Mouse (Mus musculus) gastrocnemius, adult 8-10 months (tissue): Measurements from ENCODE around the gene Vps72. TPM values are rescaled to one million over a fixed set of nuclear protein-coding genes. Genes with fewer than 3 reads are reported as not detected.
"Not testable (repeated sequence)": the region's sequence is repeated elsewhere in the genome, so short reads cannot be mapped to it uniquely, and the experiment has no call there.

Source experiments
- DNase-seq, 2 experiments: peaks; one replicate each; pipeline ENCODE4 v3.0.0; 2022; ENCODE audit warnings: low spot score in 2 of 2
- total RNA-seq, 4 experiments: library from RNA; stranded (reverse); gene quantifications; 2 replicates each; pipeline ENCODE4 v1.2.4; 2022

Vps72 gene
- total RNA-seq, 4 experiments from 2014 or later = 51.9 to 96.7 (median 73.1) TPM

- DNase-seq = peak; percentile 87 to 88
Observed at GRCm38 (mm10) chr3:95133680-95134101, 22.9 kb downstream of the Vps72 start, which contains the start of the genes Scnm1 and Lysmd1. TSS of gene Scnm1 (minus strand) at chr3:95134011. TSS of gene Lysmd1 (plus strand) at chr3:95134088.

DNA sequence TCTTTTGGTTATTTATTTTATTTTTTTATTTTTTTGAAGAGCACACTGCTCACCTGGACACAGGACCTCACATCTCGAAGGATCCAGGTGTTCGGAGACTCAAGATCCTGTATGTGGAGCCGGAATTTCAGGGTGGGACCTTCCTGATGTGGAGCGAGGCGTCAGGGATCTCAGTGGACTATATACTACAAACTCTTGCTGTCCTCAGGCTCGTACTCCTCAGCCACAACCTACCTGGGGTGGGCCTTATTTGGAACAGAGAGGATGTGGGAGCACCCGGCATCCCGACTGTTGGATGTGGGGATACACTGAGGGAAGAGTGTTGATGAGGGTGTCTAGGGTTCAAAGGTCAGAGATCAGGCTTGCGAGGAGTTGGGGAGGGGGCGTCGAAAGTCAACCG lies 23.3 kb downstream of the Vps72 start:
- DNase-seq = not testable (repeated sequence)

DNA sequence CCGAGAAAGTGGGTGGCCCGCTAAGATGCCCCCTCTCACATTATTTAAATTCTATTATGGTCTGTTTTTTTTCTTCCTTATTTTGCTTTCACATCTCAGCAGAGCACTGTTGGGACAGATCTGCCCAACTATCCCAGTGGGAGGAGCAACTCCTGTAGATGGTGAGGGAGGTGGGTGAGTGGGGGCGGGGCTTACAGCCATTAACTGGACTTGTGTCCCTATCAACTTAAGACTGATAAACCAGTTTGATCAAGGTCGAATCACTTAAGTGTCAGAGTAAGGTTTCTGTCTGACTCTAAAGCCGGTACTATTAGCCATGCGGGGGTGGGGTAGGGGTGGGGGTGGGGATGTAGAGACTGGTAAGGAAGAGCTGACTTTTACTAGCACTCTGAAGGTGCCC lies 24.2 kb downstream of the Vps72 start:
- DNase-seq = peak in 1 of 2 experiments; percentile 61

DNA sequence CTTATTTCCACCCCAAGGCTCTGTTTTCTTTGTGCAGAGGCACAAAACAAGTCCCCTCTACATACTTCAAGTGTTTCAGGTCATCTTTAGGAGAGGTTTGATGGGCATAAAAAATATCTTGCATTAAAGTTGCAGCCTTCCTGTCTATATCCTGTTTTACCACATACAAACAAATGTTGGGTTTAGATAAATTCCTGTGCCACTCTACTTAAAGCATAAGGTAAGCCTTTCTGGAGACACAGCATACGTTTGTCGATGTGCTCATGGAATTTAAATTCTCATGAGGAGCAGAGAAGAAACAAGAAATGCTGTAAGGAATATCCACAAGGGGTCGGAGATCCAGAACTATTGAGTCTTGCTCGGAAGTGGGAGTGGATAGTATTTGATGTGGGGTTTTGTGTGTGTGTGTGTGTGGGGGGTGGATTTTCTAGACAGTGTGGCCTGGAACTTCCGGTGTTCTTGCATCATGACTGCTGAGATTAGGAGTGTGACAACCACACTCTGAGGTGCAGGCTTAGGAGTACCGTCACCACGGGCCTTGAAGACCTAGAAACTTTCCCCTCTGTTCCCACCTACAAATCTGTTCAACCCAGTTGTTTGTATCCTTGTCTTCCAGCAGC lies 24.7 kb downstream of the Vps72 start:
- DNase-seq = no peak

DNA sequence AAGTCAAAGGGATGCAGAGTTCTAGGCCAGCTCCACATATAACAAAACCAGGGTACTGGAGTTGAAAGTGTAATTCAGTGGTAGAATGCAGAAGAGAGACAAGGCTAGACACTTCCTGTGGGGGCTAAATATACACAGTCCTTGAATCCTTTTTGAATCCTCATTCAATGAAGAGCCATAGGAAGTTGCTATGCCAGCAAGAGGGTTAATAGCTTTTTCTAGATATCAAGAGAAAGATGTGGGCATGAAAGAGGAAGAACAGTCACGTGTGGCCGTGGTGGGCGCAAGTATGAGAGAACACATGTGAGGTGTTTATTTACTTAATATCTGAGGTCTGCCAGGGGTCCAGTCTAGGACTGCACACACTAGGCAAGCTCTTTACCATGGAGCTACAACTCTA lies 25.5 kb downstream of the Vps72 start:
- no peak for DNase-seq

- DNase-seq = no peak
Observed at GRCm38 (mm10) chr3:95139586-95140288, 28.9 kb downstream of the Vps72 start.

- DNase-seq = no peak
Observed at GRCm38 (mm10) chr3:95140289-95140595, 29.4 kb downstream of the Vps72 start.

DNA sequence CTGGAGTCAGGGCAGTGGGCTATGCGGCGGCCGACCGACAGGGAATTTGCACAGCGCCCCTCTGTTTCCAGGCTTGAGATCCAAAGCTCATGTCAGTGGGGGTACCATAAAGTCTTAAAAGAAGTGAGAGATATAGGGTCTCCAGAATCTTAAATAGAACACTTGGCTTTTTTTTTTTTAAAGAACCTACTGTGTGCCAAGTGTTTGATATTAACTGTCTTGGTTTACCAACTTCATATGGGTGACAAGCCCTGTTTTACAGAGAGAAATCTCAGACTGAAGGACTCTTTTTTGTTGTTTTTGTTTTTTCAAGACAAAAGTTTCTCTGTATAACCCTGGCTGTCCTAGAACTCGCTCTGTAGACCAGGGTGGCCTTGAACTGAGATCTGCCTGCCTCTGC lies 30.0 kb downstream of the Vps72 start:
- no peak for DNase-seq

DNA sequence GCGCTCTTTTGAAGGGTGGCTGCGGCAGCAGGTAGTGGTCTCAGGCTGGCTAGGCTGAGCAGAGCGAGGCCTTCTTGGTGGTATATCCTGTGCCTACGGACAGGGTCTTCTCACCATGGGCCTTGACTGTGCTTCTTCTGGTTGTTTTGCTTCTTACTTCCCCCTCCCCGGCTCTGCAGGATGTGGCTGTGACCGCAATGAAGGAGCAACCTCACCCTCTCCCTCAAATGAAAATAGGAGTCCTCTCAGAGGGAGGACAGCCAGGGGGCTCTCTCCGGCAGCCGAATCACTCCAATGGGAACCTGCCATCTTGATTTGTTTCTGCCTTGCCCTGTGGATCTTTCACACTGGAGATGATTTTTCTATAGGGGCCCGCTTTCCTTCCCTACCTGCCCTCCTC lies 30.7 kb downstream of the Vps72 start:
- no peak for DNase-seq

DNA sequence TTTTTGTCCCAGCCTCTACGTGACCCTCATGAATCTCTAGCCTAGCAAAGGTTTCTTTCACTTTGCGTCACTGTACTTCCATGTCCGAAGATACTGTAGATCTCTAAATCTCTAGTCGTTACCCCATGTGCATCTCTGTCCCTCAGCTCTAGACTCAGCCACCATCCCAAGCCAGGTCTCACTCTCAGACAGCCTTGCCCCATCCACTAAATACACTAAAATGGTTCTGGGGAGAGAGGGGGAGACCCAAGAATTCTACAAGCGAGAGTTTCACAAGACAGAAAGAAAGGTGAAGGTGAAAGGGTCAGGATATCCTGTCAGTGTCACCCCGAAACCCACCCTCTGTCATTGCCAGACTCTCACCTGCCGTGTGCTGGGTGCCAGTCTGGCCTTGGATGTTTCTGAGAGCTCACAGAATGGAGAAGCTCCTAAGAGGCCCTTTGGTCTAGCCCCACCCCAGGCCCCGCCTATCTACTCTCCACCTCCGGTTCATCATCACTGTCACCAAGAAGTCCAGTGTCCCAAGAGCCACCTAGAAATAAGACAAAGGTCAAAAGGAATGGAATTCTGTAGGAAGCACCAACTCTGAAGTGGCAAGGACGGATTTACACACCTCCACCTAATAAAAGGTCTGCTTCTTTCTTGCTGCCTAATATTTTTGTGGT lies 31.3 kb downstream of the Vps72 start, which contains the start of gene Tnfaip8l2:
Gene Tnfaip8l2, minus strand, starts transcription at position 409 of the 665 bp plus-strand sequence.
- DNase-seq = no peak

- DNase-seq = peak; percentile 82 to 84
Observed at GRCm38 (mm10) chr3:95142617-95143011, 31.8 kb downstream of the Vps72 start.

GRCm38 (mm10) chr3:95147924-95148323 lies 37.1 kb downstream of the Vps72 start:
- no peak for DNase-seq

DNA sequence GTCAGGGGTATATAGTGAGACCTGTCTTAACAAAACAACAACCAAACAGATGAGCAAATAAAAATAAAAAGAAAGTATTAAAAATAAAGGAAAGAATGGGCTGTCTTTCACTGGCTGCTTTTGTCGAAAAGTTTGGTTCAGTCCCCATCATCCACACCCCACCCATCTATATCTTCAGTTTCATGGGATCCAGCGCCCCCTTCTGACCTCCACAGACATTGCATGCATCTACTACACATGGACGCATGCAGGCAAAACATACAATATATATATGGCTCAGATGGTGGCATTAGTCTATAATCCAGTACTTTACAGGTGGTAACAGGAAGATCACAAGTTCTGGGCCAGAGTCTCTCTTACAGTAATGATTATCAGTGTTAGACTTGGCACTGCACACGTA lies 43.1 kb downstream of the Vps72 start:
- no peak for DNase-seq

GRCm38 (mm10) chr3:95159511-95159986 lies 48.7 kb downstream of the Vps72 start:
- DNase-seq = no peak

- peak; percentile 83 to 86 for DNase-seq
Observed at GRCm38 (mm10) chr3:95159987-95160963, 49.5 kb downstream of the Vps72 start, which contains the start of gene Sema6c. TSS of gene Sema6c (plus strand) at chr3:95160457.

GRCm38 (mm10) chr3:95161041-95161551 lies 50.3 kb downstream of the Vps72 start:
- DNase-seq = no peak

- DNase-seq = no peak
Observed at GRCm38 (mm10) chr3:95161618-95162344, 51.0 kb downstream of the Vps72 start.

DNA sequence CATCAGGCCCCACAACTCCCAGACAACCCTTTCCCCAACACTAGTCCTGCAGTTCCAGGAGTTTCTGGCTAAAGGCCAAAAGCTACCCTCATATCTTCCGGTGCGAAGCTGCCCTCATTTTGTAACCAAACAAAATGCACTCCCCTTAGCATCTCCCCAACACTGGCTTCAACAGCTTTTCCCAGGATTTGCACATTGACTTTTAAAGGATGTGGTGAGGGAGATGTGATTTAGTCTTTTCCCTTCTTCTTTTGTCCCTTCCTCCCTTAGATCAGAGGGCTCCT lies 51.5 kb downstream of the Vps72 start:
- DNase-seq = no peak

DNA sequence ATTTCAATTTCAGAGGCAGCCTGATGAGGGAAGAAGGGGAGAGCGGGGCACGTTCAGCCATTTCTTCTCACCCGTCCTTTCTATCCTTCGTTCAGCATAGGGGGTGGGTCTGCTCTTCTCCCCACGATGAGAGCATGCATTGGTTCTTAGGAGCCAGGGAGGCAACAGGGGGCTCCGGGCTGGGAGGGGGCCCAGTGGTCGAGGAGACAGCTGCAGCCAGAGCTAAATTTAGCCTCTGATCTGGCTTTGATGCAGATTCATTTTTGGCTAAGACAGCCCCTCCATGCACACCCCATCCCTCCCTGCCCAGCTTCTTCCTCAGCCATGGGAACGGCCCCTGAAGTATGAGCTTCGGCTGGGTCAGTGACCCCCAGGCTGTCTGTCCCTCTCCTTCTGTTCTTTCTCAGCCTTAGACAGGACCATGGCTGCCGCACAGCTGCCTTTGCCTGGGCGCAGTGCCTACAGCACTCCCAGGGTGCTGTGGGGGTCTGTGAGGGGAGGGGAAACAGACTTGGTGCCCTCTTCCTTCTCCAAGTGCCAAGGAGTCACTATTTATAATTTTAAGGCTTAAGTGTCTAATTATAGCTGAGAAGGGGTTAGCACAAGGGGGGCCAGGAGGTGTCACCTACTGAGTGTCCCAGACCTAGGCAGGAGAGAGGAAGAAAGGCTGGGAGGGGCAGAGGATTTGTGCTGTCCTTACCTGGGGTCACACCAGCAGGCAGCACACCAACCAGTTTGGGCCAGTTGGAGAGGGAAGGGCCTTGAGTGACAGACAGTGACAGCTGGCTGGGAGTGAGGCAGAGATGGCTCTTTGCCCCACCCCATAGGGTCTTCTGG lies 52.8 kb downstream of the Vps72 start:
- peak; percentile 82 to 90 for DNase-seq

- no peak for DNase-seq
Observed at GRCm38 (mm10) chr3:95164256-95164550, 53.4 kb downstream of the Vps72 start.
